Mouse (Mus musculus) C2C12 (cell line): Measurements from ENCODE around the gene Lcmt2. TPM values are rescaled to one million over a fixed set of nuclear protein-coding genes. Genes with fewer than 3 reads are reported as not detected.

Source experiments
- H3K27me3 ChIP-seq: one replicate; pipeline ENCODE4 v1.6.1; 2011; ENCODE audit not compliant: control insufficient read depth, insufficient read depth, insufficient read length
- H3K36me3 ChIP-seq: one replicate; pipeline ENCODE4 v1.6.1; 2011; ENCODE audit not compliant: control insufficient read depth, insufficient read depth
- H3K4me3 ChIP-seq: one replicate; pipeline ENCODE4 v1.5.1; 2011; ENCODE audit warnings: mild to moderate bottlenecking, control low read depth; ENCODE audit not compliant: poor library complexity, insufficient read depth, severe bottlenecking
- H3K79me2 ChIP-seq: one replicate; pipeline ENCODE4 v1.6.1; 2011; ENCODE audit not compliant: control insufficient read depth, insufficient read depth
- H3K79me3 ChIP-seq: one replicate; pipeline ENCODE4 v1.6.1; 2011; ENCODE audit warnings: low read depth, control low read depth
- H3ac ChIP-seq: one replicate; pipeline ENCODE3; 2011; ENCODE audit warnings: low read depth; ENCODE audit not compliant: control insufficient read depth, insufficient read length
- CEBPB ChIP-seq: IDR thresholded peaks from one replicate; pipeline ENCODE4 v1.6.1; 2011; ENCODE audit warnings: low read depth, mild to moderate bottlenecking, control low read depth, moderate library complexity
- CTCF ChIP-seq: IDR thresholded peaks from one replicate; pipeline ENCODE4 v1.5.1; 2011; ENCODE audit not compliant: control insufficient read depth, insufficient read depth, insufficient read length
- FOSL1 ChIP-seq: IDR thresholded peaks from one replicate; pipeline ENCODE4 v1.8.0; 2011; ENCODE audit warnings: mild to moderate bottlenecking, low read length; ENCODE audit not compliant: poor library complexity, insufficient read depth, severe bottlenecking
- MAX ChIP-seq: IDR thresholded peaks from one replicate; pipeline ENCODE4 v1.6.1; 2011; ENCODE audit warnings: mild to moderate bottlenecking, control low read depth
- MYOD1 ChIP-seq: IDR thresholded peaks from one replicate; pipeline ENCODE4 v1.6.1; 2011; ENCODE audit warnings: low read depth; ENCODE audit not compliant: control insufficient read depth, insufficient read length
- MYOG ChIP-seq: IDR thresholded peaks from one replicate; pipeline ENCODE4 v1.6.1; 2011; ENCODE audit not compliant: control insufficient read depth, insufficient read length; ENCODE audit errors: extremely low read depth
- USF1 ChIP-seq: IDR thresholded peaks from one replicate; pipeline ENCODE4 v1.6.1; 2011; ENCODE audit warnings: low read depth, mild to moderate bottlenecking, control low read depth, moderate library complexity
- polyA plus RNA-seq: library from polyadenylated mRNA; unstranded; fragments of >200 nt; fragmentation: generic; extraction: Trizol; gene quantifications from one replicate; pipeline ENCODE4 v1.2.1, GENCODE M21; 2012; ENCODE audit warnings: missing spikeins

Lcmt2 gene
- polyA plus RNA-seq, 1 experiment: 3.6 TPM

DNA sequence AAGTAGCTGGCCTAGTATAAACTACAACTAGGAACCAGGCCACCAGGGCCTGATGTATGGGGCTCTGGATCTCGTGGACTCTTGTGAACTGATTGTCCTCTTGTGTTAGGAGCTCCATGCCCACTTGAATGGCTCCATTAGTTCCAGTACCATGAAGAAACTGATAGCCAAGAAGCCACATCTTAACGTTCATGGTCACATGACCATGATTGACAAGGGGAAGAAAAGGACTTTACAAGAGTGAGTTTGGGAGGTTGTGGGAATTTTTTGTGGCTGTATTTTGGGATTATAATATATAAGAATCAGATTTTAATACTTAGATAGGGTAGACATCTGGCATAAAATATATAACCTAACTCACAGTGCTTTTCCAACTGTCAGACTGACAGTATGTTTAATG, 2.0 kb upstream of the Lcmt2 start:
- Histone ChIP-seq H3K4me3 (no peak overlapping the region), H3K36me3 (no peaks in the 10 kb centered on the region), H3K79me3 (peaks cover 4% of the 10 kb centered on the region), H3ac (no peak overlapping the region), H3K79me2 (no peaks in the 10 kb centered on the region), H3K27me3 (no peaks in the 10 kb centered on the region)
- no peak for TF ChIP-seq CTCF
- no peak for TF ChIP-seq MYOG
- no peak for TF ChIP-seq FOSL1
- peak; percentile 12 for TF ChIP-seq USF1
- TF ChIP-seq MAX: no peak
- no peak for TF ChIP-seq MYOD1
- no peak for TF ChIP-seq CEBPB

DNA sequence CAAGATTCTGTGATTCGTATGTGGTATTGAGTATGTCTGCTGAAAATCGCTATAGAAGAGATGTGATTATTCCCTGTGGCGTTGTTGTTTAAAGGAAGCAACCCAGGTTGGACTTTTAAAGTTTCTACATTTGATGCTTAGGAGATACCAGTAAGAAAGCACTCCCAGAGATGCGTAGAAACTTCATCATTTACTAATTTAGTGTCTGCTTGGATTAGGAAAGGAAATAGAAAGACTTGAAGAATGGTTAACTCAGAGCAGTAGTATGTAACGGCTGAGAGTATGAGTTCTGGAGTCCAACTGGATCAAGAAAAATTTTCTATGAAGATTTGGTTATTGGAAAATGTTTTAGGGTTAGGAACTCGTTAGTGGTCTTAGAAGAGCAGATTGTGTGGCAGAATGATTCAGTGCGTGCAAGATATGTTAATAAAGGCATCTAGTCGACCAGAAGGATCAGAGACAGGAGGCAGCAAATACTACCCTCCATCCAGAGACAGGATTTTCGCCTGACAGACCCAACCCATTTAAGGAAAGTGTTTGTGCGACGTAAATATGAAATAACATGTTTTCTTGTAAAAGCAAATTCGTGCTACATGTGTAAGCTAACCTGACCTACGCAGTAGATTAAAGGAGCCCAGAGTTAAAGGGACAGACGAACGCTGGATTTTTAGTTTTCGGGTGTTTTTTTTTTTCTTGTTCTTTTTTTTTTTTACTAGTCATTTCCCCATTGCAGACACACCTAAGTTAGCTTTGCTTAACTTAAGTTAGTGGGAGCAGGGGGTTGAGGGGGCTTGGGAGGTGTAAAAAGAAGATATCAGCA, 973 bp upstream of the Lcmt2 start:
- Histone ChIP-seq H3ac (no peak overlapping the region), H3K36me3 (no peaks in the 10 kb centered on the region), H3K27me3 (no peaks in the 10 kb centered on the region), H3K4me3 (no peak overlapping the region), H3K79me3 (peaks cover 4% of the 10 kb centered on the region), H3K79me2 (no peaks in the 10 kb centered on the region)
- TF ChIP-seq MYOD1: no peak

DNA sequence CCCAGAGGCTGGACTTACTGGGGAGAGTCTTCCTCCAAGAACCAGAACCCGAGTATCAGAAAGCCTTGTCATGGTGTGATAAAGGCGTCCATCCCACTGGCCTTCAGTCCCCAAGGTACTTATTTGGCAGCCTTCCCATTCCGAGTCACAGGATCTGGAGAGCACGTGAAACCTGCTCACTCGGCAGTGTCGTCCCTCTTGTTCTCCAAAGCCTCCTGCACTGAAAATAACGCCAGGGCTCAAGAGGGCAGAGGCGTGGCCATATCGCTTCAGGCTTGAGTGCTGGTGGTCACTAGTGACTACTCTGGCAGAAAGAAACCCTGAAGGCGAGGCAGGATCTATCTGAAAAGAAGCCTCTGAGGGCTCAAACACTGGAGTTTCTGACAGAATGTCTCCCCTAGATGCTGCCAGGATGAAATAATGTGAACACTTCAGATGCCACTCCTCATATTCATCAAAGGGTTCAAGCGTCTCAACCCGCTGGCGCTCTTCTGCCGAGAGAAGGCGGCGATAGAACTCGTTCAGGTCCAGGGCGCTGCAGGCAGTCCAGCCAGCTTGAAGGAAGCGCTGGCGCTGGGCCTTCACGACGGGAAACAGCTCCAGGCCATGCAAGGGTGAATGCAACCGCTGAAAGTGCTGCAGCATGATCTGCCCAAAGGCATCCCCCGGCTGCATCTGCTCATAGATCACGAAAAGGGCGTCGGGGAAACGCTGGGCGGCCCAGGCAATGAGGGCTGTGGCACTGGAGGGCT, 1.0 kb downstream of the Lcmt2 start:
- peak overlapping the region; percentile 54 for H3ac ChIP-seq
- no peaks in the 10 kb centered on the region for H3K79me2 ChIP-seq
- H3K36me3 ChIP-seq: no peaks in the 10 kb centered on the region
- no peak overlapping the region for H3K4me3 ChIP-seq
- TF ChIP-seq FOSL1: no peak
- TF ChIP-seq MYOG: no peak
- TF ChIP-seq USF1: no peak
- TF ChIP-seq MAX: no peak
- no peak for TF ChIP-seq MYOD1
- no peak for TF ChIP-seq CTCF
- TF ChIP-seq CEBPB: no peak
- peaks cover 4% of the 10 kb centered on the region for H3K79me3 ChIP-seq
- no peaks in the 10 kb centered on the region for H3K27me3 ChIP-seq

DNA sequence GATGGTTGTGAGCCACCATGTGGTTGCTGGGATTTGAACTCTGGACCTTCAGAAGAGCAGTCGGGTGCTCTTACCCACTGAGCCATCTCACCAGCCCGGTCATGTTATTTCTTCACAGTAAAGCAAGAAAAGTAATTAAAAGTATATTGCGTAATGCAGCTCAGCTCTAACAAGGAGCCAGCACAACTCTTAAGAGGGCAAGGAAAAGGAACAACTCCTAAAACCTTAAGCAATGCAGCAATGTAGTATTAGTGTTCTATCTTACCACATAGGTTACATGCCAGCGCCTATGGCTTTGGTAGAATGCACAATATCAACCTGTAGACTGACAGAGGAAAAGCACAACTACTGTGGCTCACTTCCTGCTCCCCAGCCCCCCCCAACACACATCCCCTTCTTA, 3.1 kb downstream of the Lcmt2 start:
- H3K79me2 ChIP-seq: no peaks in the 10 kb centered on the region
- H3K4me3 ChIP-seq: no peak overlapping the region
- peaks cover 4% of the 10 kb centered on the region for H3K79me3 ChIP-seq
- no peaks in the 10 kb centered on the region for H3K27me3 ChIP-seq
- no peaks in the 10 kb centered on the region for H3K36me3 ChIP-seq
- TF ChIP-seq CEBPB (peak; percentile 27), MYOG (no peak)
- no peak overlapping the region for H3ac ChIP-seq

DNA sequence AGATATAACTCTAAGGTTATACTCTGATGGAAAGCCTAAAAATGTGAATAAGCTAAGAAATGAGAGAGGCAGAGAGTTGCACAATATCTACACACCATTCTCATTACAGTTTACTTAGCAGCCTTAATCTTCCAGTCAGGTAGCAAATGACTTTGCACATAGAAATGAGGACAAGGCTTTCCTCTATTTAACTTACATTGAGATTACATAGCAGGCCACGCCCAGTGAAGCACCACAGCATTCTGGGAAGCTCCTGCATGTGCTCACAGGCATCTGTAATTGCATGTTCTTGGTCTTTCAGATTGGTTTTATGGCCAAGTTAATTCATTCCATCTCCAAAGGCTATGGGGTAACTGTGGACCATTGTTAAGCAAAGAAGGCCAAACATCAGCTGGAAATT, 7.6 kb downstream of the Lcmt2 start:
- Histone ChIP-seq H3K79me2 (no peaks in the 10 kb centered on the region), H3K79me3 (no peaks in the 10 kb centered on the region), H3K27me3 (no peaks in the 10 kb centered on the region), H3K4me3 (no peak overlapping the region), H3K36me3 (no peaks in the 10 kb centered on the region), H3ac (no peak overlapping the region)
- peak; percentile 13 for TF ChIP-seq CEBPB
- TF ChIP-seq FOSL1: no peak

DNA sequence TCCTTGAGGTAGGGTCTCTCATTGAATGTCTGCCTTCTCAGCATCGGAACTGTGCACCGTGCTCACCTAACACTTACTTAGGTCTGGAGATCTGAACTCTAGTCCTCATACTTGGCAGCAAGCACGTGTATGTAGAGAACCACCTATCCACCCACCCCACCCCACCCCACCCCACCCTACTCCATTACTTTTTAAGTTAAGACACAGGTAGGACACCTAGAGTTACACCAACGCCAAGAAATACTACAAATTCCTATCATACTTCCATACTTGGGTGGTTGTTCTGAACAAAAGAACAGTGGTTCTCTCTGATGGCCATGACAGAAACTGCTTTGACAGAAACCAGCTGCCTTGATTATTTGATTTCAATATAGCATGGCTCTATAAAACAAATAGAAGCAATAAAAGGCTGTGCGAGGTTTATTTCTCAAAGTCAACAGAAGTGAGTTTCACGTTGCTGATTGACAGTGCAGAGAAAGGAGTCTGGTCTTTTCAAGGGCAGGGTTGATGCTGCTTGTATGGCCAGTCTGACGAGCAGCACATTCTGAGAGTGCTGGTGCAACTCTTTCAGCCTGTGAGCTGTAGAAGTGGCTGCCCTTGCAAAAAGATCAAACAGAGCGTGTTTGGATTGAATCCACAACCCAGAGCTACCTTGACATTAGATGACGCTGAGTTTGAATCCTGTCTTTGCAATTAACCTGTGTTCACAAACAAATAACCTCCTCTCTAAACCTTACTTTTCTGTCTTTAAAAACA, 11.4 kb downstream of the Lcmt2 start:
- H3K4me3 ChIP-seq: no peak overlapping the region
- H3ac ChIP-seq: no peak overlapping the region
- H3K79me3 ChIP-seq: no peaks in the 10 kb centered on the region
- H3K79me2 ChIP-seq: no peaks in the 10 kb centered on the region
- H3K36me3 ChIP-seq: no peaks in the 10 kb centered on the region
- TF ChIP-seq MAX (no peak), MYOD1 (no peak)
- peaks cover 5% of the 10 kb centered on the region for H3K27me3 ChIP-seq
